Mouse (Mus musculus) cortical plate, adult 2 months (tissue): ENCODE measurements around the gene Gm14137. TPM values are rescaled to one million over a fixed set of nuclear protein-coding genes. Genes with fewer than 3 reads are reported as not detected.

Experiments
- H3K27ac ChIP-seq: fragments of 200-500 bp; 2 replicates; pipeline ENCODE4 v1.5.1; 2012; ENCODE audit warnings: low read length, control low read depth, inconsistent platforms; ENCODE audit not compliant: insufficient read depth
- H3K4me1 ChIP-seq: fragments of 200-500 bp; 2 replicates; pipeline ENCODE4 v1.6.1; 2011; ENCODE audit warnings: low read length; ENCODE audit not compliant: control insufficient read depth, insufficient read depth
- H3K4me3 ChIP-seq: fragments of 200-500 bp; 2 replicates; pipeline ENCODE4 v1.5.1; 2011; ENCODE audit warnings: mild to moderate bottlenecking, low read length, control low read depth; ENCODE audit not compliant: insufficient read depth
- CTCF ChIP-seq: fragments of 200-500 bp; IDR thresholded peaks from 2 replicates; pipeline ENCODE4 v1.5.1; 2011; ENCODE audit warnings: mild to moderate bottlenecking, control low read depth, low read length; ENCODE audit not compliant: insufficient read depth; ENCODE audit errors: extremely low read depth
- POLR2A ChIP-seq: fragments of 200-500 bp; IDR thresholded peaks from 2 replicates; pipeline ENCODE4 v1.6.1; 2011; ENCODE audit warnings: mild to moderate bottlenecking, low read length, control low read depth; ENCODE audit not compliant: insufficient read depth; ENCODE audit errors: extremely low read depth
- polyA plus RNA-seq: library from polyadenylated mRNA; depleted of rRNA; stranded (reverse); fragments of >200 nt; gene quantifications from 2 replicates; pipeline ENCODE4 v1.2.3, GENCODE M21; 2012; rRNA removed

The Gm14137 gene
- polyA plus RNA-seq = not detected in 2 replicates

DNA sequence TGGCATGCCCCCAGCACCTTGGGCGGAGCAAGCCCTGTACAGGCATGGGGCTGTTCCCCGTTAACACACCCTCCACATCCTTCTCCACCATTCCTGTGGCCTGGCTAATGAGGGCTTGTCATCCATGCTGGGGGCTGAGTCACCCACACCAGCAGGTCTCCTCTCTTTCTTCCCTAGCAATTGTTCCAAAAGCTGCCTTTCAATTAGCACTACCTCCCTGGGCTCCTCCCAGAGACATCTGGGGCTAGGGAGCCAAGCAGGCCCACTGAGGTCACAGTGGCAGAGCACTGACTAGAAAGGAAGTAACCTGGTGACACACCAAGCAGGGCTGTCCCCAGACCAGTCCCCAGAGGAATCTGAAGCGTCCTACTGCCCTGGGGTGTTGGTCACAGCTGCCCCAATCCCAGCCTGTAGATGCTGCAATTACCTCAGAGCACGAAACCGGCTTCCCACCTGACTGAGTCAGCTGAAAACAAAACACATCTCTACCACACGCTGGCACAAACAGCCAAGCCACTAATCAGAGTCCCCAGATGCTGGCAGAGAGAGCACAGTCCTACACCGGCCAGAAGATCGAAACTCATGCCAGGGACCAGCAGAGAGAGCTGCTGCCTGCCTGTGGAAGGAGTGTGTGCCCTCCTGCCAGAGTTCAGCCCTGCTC is at the start of gene Gm14137:
Gene Gm14137 (plus strand): TSS at position 519 of the 661 bp plus-strand sequence.
- TF ChIP-seq POLR2A (no peak), CTCF (no peak)
- H3K4me3 ChIP-seq = no peak within 1 kb of the TSS
- H3K4me1 ChIP-seq = no peaks in the 10 kb centered on the region
- no peak within 1 kb of the TSS for H3K27ac ChIP-seq

DNA sequence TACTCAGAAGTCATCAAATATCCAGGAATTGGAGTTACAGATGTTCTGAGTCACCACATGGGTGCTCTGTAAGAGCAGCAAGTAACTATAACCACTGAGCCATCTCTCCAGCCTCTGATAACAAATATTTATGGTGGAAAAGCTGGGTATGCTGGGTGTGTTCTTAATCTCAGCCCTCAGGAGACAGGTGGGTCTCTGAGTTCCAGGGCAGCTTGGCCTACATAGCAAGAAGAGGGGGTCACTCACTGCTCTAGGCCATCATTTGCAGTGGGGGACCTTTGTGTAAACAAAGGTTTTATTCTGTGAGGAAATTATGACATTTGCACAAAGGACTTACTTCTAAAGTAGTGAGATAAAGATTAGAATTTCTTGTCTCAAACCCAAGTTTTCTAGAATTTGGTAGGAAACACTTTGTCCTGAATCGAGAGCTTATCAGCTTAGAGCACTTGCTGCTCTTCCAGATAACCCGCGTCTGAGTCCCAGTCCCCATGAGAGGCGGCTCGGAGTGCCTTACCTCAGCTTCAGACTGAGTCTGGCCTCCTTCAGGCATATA is 37.9 kb upstream of the Gm14137 start:
- Histone ChIP-seq H3K27ac (no peak overlapping the region), H3K4me1 (no peaks in the 10 kb centered on the region), H3K4me3 (no peak overlapping the region)
- TF ChIP-seq POLR2A (no peak), CTCF (no peak)

DNA sequence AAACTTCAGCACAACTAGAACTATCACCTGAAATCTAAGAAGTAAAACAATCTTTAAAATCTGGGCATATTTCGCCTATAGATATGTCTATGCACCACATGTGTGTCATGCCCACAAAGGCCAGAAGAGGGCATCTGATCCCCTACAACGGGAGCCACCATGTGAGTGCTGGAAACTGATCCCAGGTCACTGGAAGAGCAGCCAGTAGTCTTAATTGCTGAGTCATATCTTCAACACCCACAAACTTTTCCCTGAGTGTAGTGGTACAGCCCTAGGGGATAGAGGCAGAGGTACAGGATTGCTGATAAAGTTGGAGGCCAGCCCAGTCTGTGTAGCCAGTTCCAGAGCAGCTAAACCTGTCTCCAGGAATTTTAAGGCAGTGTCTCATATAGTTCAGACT is 29.1 kb upstream of the Gm14137 start:
- no peak for TF ChIP-seq CTCF
- TF ChIP-seq POLR2A = no peak
- H3K27ac ChIP-seq = no peak overlapping the region
- no peak overlapping the region for H3K4me3 ChIP-seq
- peaks cover 4% of the 10 kb centered on the region for H3K4me1 ChIP-seq

GRCm38 (mm10) chr2:119146435-119146834 is 27.9 kb upstream of the Gm14137 start:
- Histone ChIP-seq H3K4me3 (no peak overlapping the region), H3K27ac (no peak overlapping the region), H3K4me1 (peaks cover 4% of the 10 kb centered on the region)
- TF ChIP-seq POLR2A = no peak
- TF ChIP-seq CTCF = no peak

GRCm38 (mm10) chr2:119147160-119147678 is 27.1 kb upstream of the Gm14137 start:
- 0 out of 2 replicates have a peak overlapping the region, but pooled peaks have one; percentile 79 for H3K27ac ChIP-seq
- peaks cover 4% of the 10 kb centered on the region for H3K4me1 ChIP-seq
- H3K4me3 ChIP-seq = no peak overlapping the region
- TF ChIP-seq CTCF (no peak), POLR2A (no peak)

DNA sequence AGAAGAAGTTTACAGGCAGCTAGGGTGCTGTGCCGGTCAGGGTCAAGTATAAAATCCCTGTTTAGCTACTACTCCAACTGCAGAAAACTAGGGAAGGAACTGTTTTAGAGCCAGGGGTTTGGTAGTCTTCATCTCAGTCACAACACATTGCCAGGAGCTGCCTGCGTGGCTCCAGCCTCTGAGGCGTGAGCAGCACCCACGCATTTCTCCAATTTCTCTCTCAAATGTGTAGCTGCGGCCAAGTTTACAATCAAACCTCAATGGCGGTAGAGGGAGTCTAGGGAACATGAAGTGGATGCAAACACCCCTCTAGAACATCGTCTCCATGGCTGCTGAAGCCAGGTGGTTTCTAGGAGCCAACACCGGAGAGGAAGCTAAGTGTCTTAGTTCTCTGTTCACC is 26.5 kb upstream of the Gm14137 start:
- TF ChIP-seq CTCF = no peak
- TF ChIP-seq POLR2A = no peak
- Histone ChIP-seq H3K4me1 (peaks cover 4% of the 10 kb centered on the region), H3K4me3 (no peak overlapping the region), H3K27ac (no peak overlapping the region)

GRCm38 (mm10) chr2:119152255-119152654 is 22.1 kb upstream of the Gm14137 start:
- Histone ChIP-seq H3K27ac (no peak overlapping the region), H3K4me3 (no peak overlapping the region), H3K4me1 (peaks cover 4% of the 10 kb centered on the region)
- TF ChIP-seq POLR2A = no peak
- no peak for TF ChIP-seq CTCF

- H3K27ac ChIP-seq = no peak overlapping the region
- TF ChIP-seq CTCF = no peak
- H3K4me1 ChIP-seq = peaks cover 1% of the 10 kb centered on the region; the same call in 1 of the 2 replicates
- H3K4me3 ChIP-seq = no peak overlapping the region
Observed at GRCm38 (mm10) chr2:119154683-119155082, 19.6 kb upstream of the Gm14137 start.

DNA sequence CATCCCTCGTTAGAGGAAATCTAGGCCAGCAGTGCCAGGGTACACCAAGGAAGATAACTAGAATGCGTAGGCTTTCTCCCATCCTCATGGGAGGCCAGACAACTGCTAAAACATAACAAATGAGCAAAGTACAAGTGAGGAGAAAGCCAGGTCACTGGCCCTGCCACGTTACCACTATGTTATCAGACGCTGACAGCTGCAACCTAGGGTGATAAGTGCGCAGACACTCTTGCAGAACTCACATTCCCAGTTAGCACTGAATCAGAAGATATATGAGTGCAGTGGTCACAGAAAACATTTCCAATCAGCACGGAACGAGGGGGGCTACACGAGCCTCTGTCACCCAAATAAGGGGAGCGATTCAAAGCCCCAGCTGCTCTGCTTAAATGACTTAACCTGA is 18.9 kb upstream of the Gm14137 start:
- H3K27ac ChIP-seq = no peak overlapping the region
- TF ChIP-seq POLR2A (no peak), CTCF (no peak)
- H3K4me1 ChIP-seq = peaks cover 1% of the 10 kb centered on the region; the same call in 1 of the 2 replicates
- peak overlapping the region; percentile 60; the same call in 1 of the 2 replicates for H3K4me3 ChIP-seq
